Mouse (Mus musculus) intestine, embryonic 16.5 days (tissue): ENCODE results near the gene Guca2a. TPM values are rescaled to one million over a fixed set of nuclear protein-coding genes. Genes with fewer than 3 reads are reported as not detected.
A peak's percentile ranks its signal among the peaks of the same experiment; 100 is the strongest.

Experiments used
- ATAC-seq: fragments of 200-750 bp; cut with Nextera tagmentation; 2 replicates; pipeline ENCODE4 v1.8.0; 2017; ENCODE audit warnings: moderate TSS enrichment, moderate library complexity
- H3K27ac ChIP-seq: fragments of 300-500 bp; sonication (generic); 2 replicates; pipeline ENCODE4 v1.5.1; 2014; ENCODE audit warnings: mild to moderate bottlenecking, low read length
- H3K27me3 ChIP-seq: fragments of 300-500 bp; sonication (generic); replicated peaks from 2 replicates; pipeline ENCODE4 v1.6.1; 2014; ENCODE audit warnings: low read length, control low read depth, mixed read lengths; ENCODE audit not compliant: control insufficient read depth, insufficient read depth
- H3K36me3 ChIP-seq: fragments of 300-500 bp; sonication (generic); 2 replicates; pipeline ENCODE4 v1.6.1; 2014; ENCODE audit warnings: low read length, control low read depth; ENCODE audit not compliant: control insufficient read depth, insufficient read depth
- H3K4me1 ChIP-seq: fragments of 300-500 bp; sonication (generic); 2 replicates; pipeline ENCODE4 v1.6.1; 2014; ENCODE audit warnings: low read length, control low read depth, mixed read lengths; ENCODE audit not compliant: control insufficient read depth, insufficient read depth
- H3K4me2 ChIP-seq: fragments of 300-500 bp; sonication (generic); 2 replicates; pipeline ENCODE4 v1.6.1; 2014; ENCODE audit warnings: low read depth, low read length, control low read depth
- H3K4me3 ChIP-seq: fragments of 300-500 bp; sonication (generic); 2 replicates; pipeline ENCODE4 v1.5.1; 2014; ENCODE audit warnings: mild to moderate bottlenecking, low read length
- H3K9ac ChIP-seq: fragments of 300-500 bp; sonication (generic); 2 replicates; pipeline ENCODE4 v1.6.1; 2014; ENCODE audit warnings: low read depth, low read length
- H3K9me3 ChIP-seq: fragments of 300-500 bp; sonication (generic); 2 replicates; pipeline ENCODE4 v1.6.1; 2016; ENCODE audit warnings: low read length, control low read depth; ENCODE audit not compliant: control insufficient read depth
- WGBS: fragments of 180-500 bp; shearing (Covaris S2); extraction: QIAGEN DNeasy Blood & Tissue Kit; methylation state at CpG from one replicate; pipeline ENCODE4 v1.1.7; 2014; 5-methylcytosine and 5-hydroxymethylcytosine counted together
- polyA plus RNA-seq: library from polyadenylated mRNA; unstranded; fragments of >200 nt; fragmentation: Nextera tagmentation; extraction: Ambion mirVana; gene quantifications from 2 replicates; pipeline ENCODE4 v1.2.1, GENCODE M21; 2015

Guca2a gene
- polyA plus RNA-seq, 1 experiment from 2014 or later, result 362 TPM

GRCm38 (mm10) chr4:119634908-119635660 is 2.4 kb upstream of the Guca2a start:
- no peak for ATAC-seq
- Histone ChIP-seq H3K4me2 (no peak overlapping the region), H3K4me3 (no peak overlapping the region), H3K9me3 (no peaks in the 10 kb centered on the region), H3K36me3 (no peaks in the 10 kb centered on the region), H3K9ac (no peak overlapping the region), H3K4me1 (peaks cover 23% of the 10 kb centered on the region), H3K27ac (no peak overlapping the region), H3K27me3 (no peaks in the 10 kb centered on the region)
- WGBS, result 67% methylated on average over 6 of the region's 6 CpGs

DNA sequence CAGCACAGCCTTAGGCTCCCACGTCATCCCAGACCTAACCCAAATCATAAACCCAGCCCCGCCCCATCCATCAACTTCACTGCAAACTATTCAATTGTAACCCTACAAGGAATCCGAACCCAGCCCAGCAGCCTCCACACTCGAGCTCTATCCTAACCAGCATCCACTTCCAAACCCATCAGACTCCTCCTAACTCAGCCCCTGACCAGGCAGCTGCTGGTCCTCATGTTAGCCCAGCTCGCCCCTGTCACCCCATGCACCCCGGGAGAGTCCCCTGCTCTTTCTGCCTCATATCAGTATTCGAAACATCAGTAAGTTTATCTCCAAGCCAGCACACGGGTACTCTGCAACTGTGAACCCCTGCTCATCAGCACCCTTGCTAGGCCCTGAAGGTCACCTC is 1.8 kb upstream of the Guca2a start:
- no peak for ATAC-seq
- H3K4me1 ChIP-seq, result peaks cover 23% of the 10 kb centered on the region
- H3K27ac ChIP-seq, result no peak overlapping the region
- no peaks in the 10 kb centered on the region for H3K27me3 ChIP-seq
- no peak overlapping the region for H3K4me2 ChIP-seq
- 71% methylated on average over 8 of the region's 8 CpGs for WGBS
- no peaks in the 10 kb centered on the region for H3K9me3 ChIP-seq
- H3K36me3 ChIP-seq, result no peaks in the 10 kb centered on the region
- H3K4me3 ChIP-seq, result no peak overlapping the region
- H3K9ac ChIP-seq, result no peak overlapping the region

- Histone ChIP-seq H3K27me3 (no peaks in the 10 kb centered on the region), H3K27ac (peak overlapping the region; percentile 33), H3K4me1 (peaks cover 23% of the 10 kb centered on the region), H3K9me3 (no peaks in the 10 kb centered on the region), H3K36me3 (no peaks in the 10 kb centered on the region), H3K9ac (no peak overlapping the region), H3K4me2 (no peak overlapping the region), H3K4me3 (no peak overlapping the region)
- WGBS, result 78% methylated on average over 7 of the region's 7 CpGs
- no peak for ATAC-seq
Observed at GRCm38 (mm10) chr4:119636731-119637130, 773 bp upstream of the Guca2a start.

- Histone ChIP-seq H3K4me3 (peak overlapping the region; percentile 9), H3K9me3 (0 out of 2 replicates have a peak, but pooled peaks cover 4% of the 10 kb centered on the region), H3K4me2 (0 out of 2 replicates have a peak overlapping the region, but pooled peaks have one; percentile 18), H3K27me3 (no peaks in the 10 kb centered on the region), H3K27ac (peak overlapping the region; percentile 44), H3K36me3 (no peaks in the 10 kb centered on the region), H3K4me1 (peaks cover 16% of the 10 kb centered on the region), H3K9ac (no peak overlapping the region)
- 81% methylated on average over 6 of the region's 6 CpGs for WGBS
- ATAC-seq, result no peak
Observed at GRCm38 (mm10) chr4:119637946-119638345, 442 bp downstream of the Guca2a start.

- Histone ChIP-seq H3K4me2 (0 out of 2 replicates have a peak overlapping the region, but pooled peaks have one; percentile 0), H3K36me3 (no peaks in the 10 kb centered on the region), H3K4me3 (peak overlapping the region; percentile 9; the same call in 1 of the 2 replicates), H3K9ac (no peak overlapping the region), H3K4me1 (peaks cover 12% of the 10 kb centered on the region; the same call in 1 of the 2 replicates), H3K27me3 (no peaks in the 10 kb centered on the region), H3K9me3 (0 out of 2 replicates have a peak, but pooled peaks cover 4% of the 10 kb centered on the region), H3K27ac (no peak overlapping the region)
- WGBS, result 60% methylated on average over 11 of the region's 11 CpGs
- no peak for ATAC-seq
Observed at GRCm38 (mm10) chr4:119638656-119639055, 1.2 kb downstream of the Guca2a start.

DNA sequence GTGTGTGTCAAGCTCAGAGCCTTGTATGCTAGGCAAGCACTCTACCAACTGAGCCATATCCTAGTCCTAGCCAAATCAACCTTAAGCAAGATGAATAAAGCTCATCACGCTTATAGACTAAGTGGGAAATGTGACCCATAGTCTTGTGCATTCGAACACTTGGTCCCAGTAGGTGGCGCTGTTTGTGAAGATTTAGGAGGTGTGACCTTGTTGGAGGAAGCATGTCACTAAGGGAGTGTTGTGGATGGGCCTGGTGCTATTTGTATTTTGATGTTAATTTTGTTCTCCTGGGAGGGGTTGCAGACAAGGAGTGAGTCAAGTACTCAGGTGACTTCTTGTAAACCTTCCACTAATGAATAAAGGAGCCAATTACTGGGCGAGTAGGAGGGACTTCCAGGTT is 5.2 kb downstream of the Guca2a start:
- Histone ChIP-seq H3K27ac (no peak overlapping the region), H3K4me2 (no peak overlapping the region), H3K4me3 (no peak overlapping the region), H3K9me3 (0 out of 2 replicates have a peak, but pooled peaks cover 4% of the 10 kb centered on the region), H3K27me3 (no peaks in the 10 kb centered on the region), H3K9ac (no peak overlapping the region), H3K36me3 (no peaks in the 10 kb centered on the region), H3K4me1 (peaks cover 5% of the 10 kb centered on the region; the same call in 1 of the 2 replicates)
- no peak for ATAC-seq
- 86% methylated on average over 4 of the region's 4 CpGs for WGBS

- peaks cover 4% of the 10 kb centered on the region for H3K9me3 ChIP-seq
- H3K27me3 ChIP-seq, result no peaks in the 10 kb centered on the region
- H3K36me3 ChIP-seq, result no peaks in the 10 kb centered on the region
- H3K4me1 ChIP-seq, result no peaks in the 10 kb centered on the region; the same call in 1 of the 2 replicates
- ATAC-seq, result no peak
- no peak overlapping the region for H3K27ac ChIP-seq
- no peak overlapping the region for H3K4me3 ChIP-seq
- H3K4me2 ChIP-seq, result no peak overlapping the region
- WGBS, result 83% methylated on average over 1 of the region's 1 CpGs
- no peak overlapping the region for H3K9ac ChIP-seq
Observed at GRCm38 (mm10) chr4:119657011-119657410, 19.5 kb downstream of the Guca2a start.

- peak; percentile 64 for ATAC-seq
- no peaks in the 10 kb centered on the region; the same call in 1 of the 2 replicates for H3K4me1 ChIP-seq
- no peak overlapping the region for H3K4me3 ChIP-seq
- no peaks in the 10 kb centered on the region for H3K36me3 ChIP-seq
- 51% methylated on average over 2 of the region's 2 CpGs for WGBS
- no peaks in the 10 kb centered on the region for H3K9me3 ChIP-seq
- H3K27me3 ChIP-seq, result no peaks in the 10 kb centered on the region
- H3K27ac ChIP-seq, result no peak overlapping the region
- peak overlapping the region; percentile 9; the same call in 1 of the 2 replicates for H3K4me2 ChIP-seq
- no peak overlapping the region for H3K9ac ChIP-seq
Observed at GRCm38 (mm10) chr4:119658246-119658645, 20.7 kb downstream of the Guca2a start.

- Histone ChIP-seq H3K27me3 (no peaks in the 10 kb centered on the region), H3K27ac (peak within 1 kb of the TSS; percentile 38; the same call in 1 of the 2 replicates), H3K9me3 (no peaks in the 10 kb centered on the region), H3K36me3 (no peaks in the 10 kb centered on the region), H3K4me2 (peak within 1 kb of the TSS; percentile 9; the same call in 1 of the 2 replicates), H3K9ac (no peak within 1 kb of the TSS), H3K4me1 (no peaks in the 10 kb centered on the region; the same call in 1 of the 2 replicates), H3K4me3 (no peak within 1 kb of the TSS)
- 88% methylated on average over 4 of the region's 4 CpGs for WGBS
- peak; percentile 44 for ATAC-seq
Observed at GRCm38 (mm10) chr4:119658731-119659130, 21.2 kb downstream of the Guca2a start, which contains the start of gene Guca2b. Guca2b (minus strand) TSS chr4:119658954.
